Mouse (Mus musculus): ENCODE data around the gene Slc4a10. TPM values are rescaled to one million over a fixed set of nuclear protein-coding genes. Genes with fewer than 3 reads are reported as not detected.

The Slc4a10 gene
- total and polyA plus RNA-seq, 3 experiments, result 0.45 to 0.82 TPM; not detected in 1

DNA sequence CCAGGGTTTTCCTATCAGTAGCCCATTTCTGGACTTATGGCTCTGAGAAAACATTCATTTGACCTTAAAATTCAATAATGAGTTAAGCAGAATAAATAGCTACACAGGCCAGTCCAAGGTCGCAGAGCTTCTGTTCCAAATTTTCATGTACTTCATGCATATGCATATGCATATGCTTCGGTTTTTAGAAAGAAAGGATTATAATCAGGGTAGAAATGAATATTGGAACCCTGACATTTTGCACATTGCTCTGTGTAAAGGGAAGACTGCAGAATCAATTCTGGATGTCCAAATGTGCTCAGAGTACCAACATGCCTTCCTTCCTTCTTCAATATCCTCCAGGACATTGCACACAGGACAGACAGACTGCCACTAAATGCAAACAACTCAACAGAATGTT is 261.2 kb downstream of the Slc4a10 start:
- H3K27me3 ChIP-seq (ENCODE audit: insufficient read depth, low read length), result no peaks in the 10 kb centered on the region
- ATAC-seq (ENCODE audit: extremely low read depth, insufficient number of reproducible peaks, low FRiP score, poor library complexity, severe bottlenecking) (no peak), DNase-seq (ENCODE audit: low spot score) (no peak)
- no peak overlapping the region for H3K4me3 ChIP-seq (ENCODE audit: low read depth, low read length)
- peaks cover 25% of the 10 kb centered on the region for H3K4me1 ChIP-seq (ENCODE audit: insufficient read depth, low read depth, low read length)
- H3K9me3 ChIP-seq (replicated peaks), result no peaks in the 10 kb centered on the region
- no peaks in the 10 kb centered on the region for H3K36me3 ChIP-seq (replicated peaks)
- TF ChIP-seq GATA1 (IDR thresholded peaks at IDR 0.05; ENCODE audit: borderline replicate concordance, low read length) (no peak), GATA2 (IDR thresholded peaks at IDR 0.05; ENCODE audit: borderline replicate concordance, low read depth, low read length) (no peak), CTCF (IDR thresholded peaks at IDR 0.05; ENCODE audit: low read depth, low read length) (no peak), TAL1 (conservative IDR thresholded peaks at IDR 0.05; ENCODE audit: low read depth, low read length) (no peak), POLR2AphosphoS5 (IDR thresholded peaks at IDR 0.05; ENCODE audit: insufficient replicate concordance, low read depth, low read length) (no peak)

DNA sequence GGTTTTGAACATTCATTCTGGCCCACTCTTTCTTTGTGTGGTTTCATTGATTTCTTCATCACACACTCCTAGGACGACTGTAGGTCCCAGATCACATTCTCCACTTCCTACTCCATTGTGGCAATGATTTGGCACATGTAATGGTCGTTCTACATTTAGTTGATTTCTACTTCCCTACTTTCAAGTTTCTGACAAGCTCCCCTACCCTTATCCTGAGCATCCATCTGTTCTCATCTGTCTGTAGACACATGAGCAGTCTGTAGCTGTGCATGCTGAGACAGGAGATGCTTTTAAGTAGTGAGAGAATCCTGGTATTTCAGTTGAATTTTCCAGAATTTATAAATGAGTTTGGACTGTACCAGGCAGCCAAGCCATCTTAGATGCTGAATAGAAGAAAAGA is 270.7 kb downstream of the Slc4a10 start:
- Histone ChIP-seq H3K36me3 (replicated peaks) (no peaks in the 10 kb centered on the region), H3K4me1 (ENCODE audit: insufficient read depth, low read depth, low read length) (peaks cover 2% of the 10 kb centered on the region; the same call in 1 of the 2 replicates), H3K27me3 (ENCODE audit: insufficient read depth, low read length) (no peaks in the 10 kb centered on the region), H3K9me3 (replicated peaks) (no peaks in the 10 kb centered on the region), H3K4me3 (ENCODE audit: low read depth, low read length) (no peak overlapping the region)
- ATAC-seq (ENCODE audit: extremely low read depth, insufficient number of reproducible peaks, low FRiP score, poor library complexity, severe bottlenecking), result no peak
- no peak for TF ChIP-seq TAL1 (conservative IDR thresholded peaks at IDR 0.05; ENCODE audit: low read depth, low read length)
- no peak for TF ChIP-seq CTCF (IDR thresholded peaks at IDR 0.05; ENCODE audit: low read depth, low read length)
- TF ChIP-seq GATA1 (IDR thresholded peaks at IDR 0.05; ENCODE audit: borderline replicate concordance, low read length), result no peak
- TF ChIP-seq GATA2 (IDR thresholded peaks at IDR 0.05; ENCODE audit: borderline replicate concordance, low read depth, low read length), result no peak
- no peak for TF ChIP-seq POLR2AphosphoS5 (IDR thresholded peaks at IDR 0.05; ENCODE audit: insufficient replicate concordance, low read depth, low read length)
- no peak for DNase-seq (ENCODE audit: low spot score)

DNA sequence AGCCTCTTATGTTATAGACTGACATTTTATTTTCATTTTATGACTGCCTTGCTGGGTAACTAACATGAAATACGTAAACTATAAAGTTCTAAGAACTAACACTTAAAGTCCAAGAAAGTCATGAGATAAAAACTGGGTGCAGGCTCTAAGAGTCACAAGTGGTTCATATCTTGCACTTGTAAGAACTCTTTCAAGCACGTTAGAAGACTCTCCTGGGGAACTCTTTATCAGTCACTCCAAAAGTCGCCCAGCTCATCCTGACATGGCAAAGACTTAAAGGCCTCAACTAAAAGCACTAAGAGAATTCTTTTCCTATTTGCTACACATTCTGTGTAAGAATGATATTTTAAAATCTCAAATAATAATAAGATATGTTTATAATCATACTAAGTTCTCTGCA is 273.2 kb downstream of the Slc4a10 start:
- H3K9me3 ChIP-seq (replicated peaks), result no peaks in the 10 kb centered on the region
- H3K27me3 ChIP-seq (ENCODE audit: insufficient read depth, low read length), result no peaks in the 10 kb centered on the region
- H3K4me3 ChIP-seq (ENCODE audit: low read depth, low read length), result no peak overlapping the region
- H3K4me1 ChIP-seq (ENCODE audit: insufficient read depth, low read depth, low read length), result peaks cover 2% of the 10 kb centered on the region; the same call in 1 of the 2 replicates
- DNase-seq (ENCODE audit: low spot score), result no peak
- TF ChIP-seq GATA2 (IDR thresholded peaks at IDR 0.05; ENCODE audit: borderline replicate concordance, low read depth, low read length), result no peak
- H3K36me3 ChIP-seq (replicated peaks), result no peaks in the 10 kb centered on the region
- no peak; the same call in 1 of the 2 replicates for ATAC-seq (ENCODE audit: extremely low read depth, insufficient number of reproducible peaks, low FRiP score, poor library complexity, severe bottlenecking)

DNA sequence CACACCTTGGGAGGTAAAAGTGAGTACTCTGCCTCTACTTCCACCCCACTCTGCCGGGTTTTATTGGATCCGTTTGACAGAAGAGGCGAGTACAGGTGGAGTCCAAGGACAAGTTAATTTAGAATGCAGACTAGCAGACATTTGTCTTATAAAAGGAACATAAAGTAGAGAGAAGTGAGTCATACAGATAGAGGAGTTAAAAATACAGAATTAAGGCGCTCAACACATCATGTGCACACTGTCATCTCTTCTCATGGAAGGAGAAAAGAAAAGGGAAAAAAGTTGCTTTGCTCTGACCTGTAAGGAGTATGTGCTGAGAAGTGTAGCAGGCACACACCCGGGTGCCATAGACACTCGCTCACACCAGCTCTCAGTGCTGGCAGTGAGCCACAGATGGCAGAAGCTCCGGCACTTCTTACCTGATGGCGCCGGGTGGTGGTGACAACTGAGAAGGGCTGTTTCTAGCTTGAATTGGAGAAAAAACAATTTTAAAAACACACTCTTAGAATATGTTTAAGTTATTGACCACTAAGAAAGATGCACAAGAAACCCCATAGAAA is 276.9 kb downstream of the Slc4a10 start:
- Histone ChIP-seq H3K27me3 (ENCODE audit: insufficient read depth, low read length) (no peaks in the 10 kb centered on the region), H3K36me3 (replicated peaks) (no peaks in the 10 kb centered on the region), H3K4me3 (ENCODE audit: low read depth, low read length) (no peak overlapping the region), H3K9me3 (replicated peaks) (no peaks in the 10 kb centered on the region), H3K4me1 (ENCODE audit: insufficient read depth, low read depth, low read length) (no peaks in the 10 kb centered on the region)
- DNase-seq (ENCODE audit: low spot score), result no peak
- ATAC-seq (ENCODE audit: extremely low read depth, insufficient number of reproducible peaks, low FRiP score, poor library complexity, severe bottlenecking), result no peak
- TF ChIP-seq GATA2 (IDR thresholded peaks at IDR 0.05; ENCODE audit: borderline replicate concordance, low read depth, low read length) (no peak), CTCF (IDR thresholded peaks at IDR 0.05; ENCODE audit: low read depth, low read length) (no peak), GATA1 (IDR thresholded peaks at IDR 0.05; ENCODE audit: borderline replicate concordance, low read length) (no peak), POLR2AphosphoS5 (IDR thresholded peaks at IDR 0.05; ENCODE audit: insufficient replicate concordance, low read depth, low read length) (no peak), TAL1 (conservative IDR thresholded peaks at IDR 0.05; ENCODE audit: low read depth, low read length) (no peak)

DNA sequence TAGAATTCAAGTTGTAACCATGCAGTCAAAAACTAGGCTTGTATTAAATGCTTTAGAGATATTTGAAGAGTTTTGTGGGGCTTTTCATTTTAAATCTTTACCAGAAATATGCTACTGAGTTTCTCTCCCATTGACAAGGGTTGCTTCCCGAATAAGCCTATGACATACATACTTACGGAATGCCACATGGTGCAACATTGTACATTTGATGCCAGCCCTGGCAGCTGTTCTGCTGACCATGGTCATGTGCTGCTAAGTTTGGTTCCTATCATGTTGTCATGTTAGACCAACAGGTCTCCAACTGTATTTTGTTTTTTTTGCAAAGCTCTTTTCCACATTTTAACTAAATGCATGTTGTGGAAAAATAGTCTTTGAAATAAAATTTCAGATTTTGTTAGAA is 279.1 kb downstream of the Slc4a10 start:
- no peak for TF ChIP-seq GATA2 (IDR thresholded peaks at IDR 0.05; ENCODE audit: borderline replicate concordance, low read depth, low read length)
- TF ChIP-seq CTCF (IDR thresholded peaks at IDR 0.05; ENCODE audit: low read depth, low read length), result no peak
- no peak for TF ChIP-seq POLR2AphosphoS5 (IDR thresholded peaks at IDR 0.05; ENCODE audit: insufficient replicate concordance, low read depth, low read length)
- TF ChIP-seq TAL1 (conservative IDR thresholded peaks at IDR 0.05; ENCODE audit: low read depth, low read length), result no peak
- TF ChIP-seq GATA1 (IDR thresholded peaks at IDR 0.05; ENCODE audit: borderline replicate concordance, low read length), result no peak
- ATAC-seq (ENCODE audit: extremely low read depth, insufficient number of reproducible peaks, low FRiP score, poor library complexity, severe bottlenecking), result no peak
- no peak for DNase-seq (ENCODE audit: low spot score)
- Histone ChIP-seq H3K36me3 (replicated peaks) (peaks cover 2% of the 10 kb centered on the region), H3K27me3 (ENCODE audit: insufficient read depth, low read length) (no peaks in the 10 kb centered on the region), H3K4me1 (ENCODE audit: insufficient read depth, low read depth, low read length) (no peaks in the 10 kb centered on the region), H3K9me3 (replicated peaks) (no peaks in the 10 kb centered on the region), H3K4me3 (ENCODE audit: low read depth, low read length) (no peak overlapping the region)

DNA sequence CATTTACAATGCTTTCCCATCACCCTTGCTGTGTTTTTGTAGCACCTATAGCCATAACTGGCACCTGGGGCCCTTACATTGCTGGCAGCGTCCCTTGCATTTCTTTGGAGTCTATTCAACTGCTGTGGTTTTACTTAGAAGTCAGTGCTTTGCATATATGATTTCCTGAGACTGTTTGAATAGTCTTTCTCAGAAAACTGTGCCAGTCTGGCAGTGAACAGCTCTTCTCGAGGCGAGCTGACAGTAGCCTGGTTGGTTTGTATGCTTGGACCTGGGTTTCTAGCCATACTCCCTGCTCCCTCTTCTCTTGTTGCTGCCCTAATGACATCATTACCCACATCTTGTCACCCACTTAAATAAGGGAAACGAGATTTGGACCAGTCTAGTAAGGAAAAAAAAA is 285.7 kb downstream of the Slc4a10 start:
- Histone ChIP-seq H3K36me3 (replicated peaks) (peaks cover 4% of the 10 kb centered on the region), H3K4me3 (ENCODE audit: low read depth, low read length) (no peak overlapping the region), H3K27me3 (ENCODE audit: insufficient read depth, low read length) (no peaks in the 10 kb centered on the region), H3K9me3 (replicated peaks) (no peaks in the 10 kb centered on the region), H3K4me1 (ENCODE audit: insufficient read depth, low read depth, low read length) (peaks cover 15% of the 10 kb centered on the region)
- no peak for TF ChIP-seq GATA1 (IDR thresholded peaks at IDR 0.05; ENCODE audit: borderline replicate concordance, low read length)
- TF ChIP-seq GATA2 (IDR thresholded peaks at IDR 0.05; ENCODE audit: borderline replicate concordance, low read depth, low read length), result no peak
- TF ChIP-seq POLR2AphosphoS5 (IDR thresholded peaks at IDR 0.05; ENCODE audit: insufficient replicate concordance, low read depth, low read length), result no peak
- TF ChIP-seq CTCF (IDR thresholded peaks at IDR 0.05; ENCODE audit: low read depth, low read length), result no peak
- no peak for TF ChIP-seq TAL1 (conservative IDR thresholded peaks at IDR 0.05; ENCODE audit: low read depth, low read length)
- ATAC-seq (ENCODE audit: extremely low read depth, insufficient number of reproducible peaks, low FRiP score, poor library complexity, severe bottlenecking) (no peak), DNase-seq (ENCODE audit: low spot score) (no peak)
